In genomic region chrX:169879481-169880362, GRCm38 (mm10) we compare ENCODE assay signal across 8 mouse cellular contexts.
DNase-seq lines count a peak whose midpoint lies in the region; ATAC-seq and TF ChIP-seq lines count a peak whose summit lies in the region.

No protein-coding gene starts in this region.

- no peak for TF ChIP-seq CTCF in kidney, adult 2 months (conservative IDR thresholded peaks at IDR 0.05; ENCODE audit: insufficient read depth, insufficient read length, low read depth, low read length)

- H3K36me3 ChIP-seq in embryonic facial prominence, embryonic 12.5 days: no peaks in the 10 kb centered on the region
- no peaks in the 10 kb centered on the region for H3K36me3 ChIP-seq in kidney, adult 2 months (ENCODE audit: control insufficient read depth, insufficient read depth, low read length)
- H3K36me3 ChIP-seq in limb, embryonic 12.5 days: no peaks in the 10 kb centered on the region
- H3K36me3 ChIP-seq in midbrain, embryonic 12.5 days: no peaks in the 10 kb centered on the region
- H3K36me3 ChIP-seq in splenic B cell, adult 2 months (ENCODE audit: control insufficient read depth, insufficient read depth, low read length, poor library complexity, severe bottlenecking): no peaks in the 10 kb centered on the region

- DNase-seq in spleen, postnatal 36 days (ENCODE audit: low spot score in 2 of 2): peak; percentile 8 to 18
- no peak for DNase-seq in spleen, postnatal 4 days (ENCODE audit: low spot score in 2 of 2)
- peak; percentile 87 for DNase-seq in heart, adult 8-10 months (ENCODE audit: low spot score)
- peak; percentile 95 for DNase-seq in kidney, adult 2 months
- peak; percentile 4 for DNase-seq in splenic B cell, adult 2 months (ENCODE audit: low read depth, low spot score)

- H3K27me3 ChIP-seq in embryonic facial prominence, embryonic 12.5 days: peaks cover 15% of the 10 kb centered on the region
- H3K27me3 ChIP-seq in kidney, adult 2 months (replicated peaks; ENCODE audit: control insufficient read depth, insufficient read depth, low read length): no peaks in the 10 kb centered on the region
- H3K27me3 ChIP-seq in limb, embryonic 12.5 days: peaks cover 34% of the 10 kb centered on the region
- peaks cover 4% of the 10 kb centered on the region; the same call in 1 of the 2 replicates for H3K27me3 ChIP-seq in midbrain, embryonic 12.5 days
- no peaks in the 10 kb centered on the region for H3K27me3 ChIP-seq in splenic B cell, adult 2 months (ENCODE audit: control insufficient read depth, insufficient read depth, low read length, poor library complexity, severe bottlenecking)

- ATAC-seq in embryonic facial prominence, embryonic 12.5 days (ENCODE audit: insufficient number of reproducible peaks, insufficient read depth, low FRiP score, low TSS enrichment): peak; percentile 93
- peak; percentile 86 for ATAC-seq in limb, embryonic 12.5 days (ENCODE audit: insufficient number of reproducible peaks, insufficient read depth, low FRiP score, low TSS enrichment, low read depth)
- ATAC-seq in midbrain, embryonic 12.5 days (ENCODE audit: low FRiP score, low read depth): peak; percentile 93

- no peaks in the 10 kb centered on the region for H3K9me3 ChIP-seq in embryonic facial prominence, embryonic 12.5 days
- no peaks in the 10 kb centered on the region for H3K9me3 ChIP-seq in limb, embryonic 12.5 days
- H3K9me3 ChIP-seq in midbrain, embryonic 12.5 days: no peaks in the 10 kb centered on the region

- TF ChIP-seq POLR2A in kidney, adult 2 months (IDR thresholded peaks at IDR 0.05; ENCODE audit: low read depth, low read length): no peak

- WGBS in embryonic facial prominence, embryonic 12.5 days: 8% methylated on average over 36 of the region's 36 CpGs
- WGBS in kidney, adult 2 months: under 1% methylated on average over 36 of the region's 36 CpGs
- whole genome bisulfite sequencing in limb, embryonic 12.5 days: 10% methylated on average over 36 of the region's 36 CpGs
- WGBS in midbrain, embryonic 12.5 days: 7% methylated on average over 36 of the region's 36 CpGs

- H3K9ac ChIP-seq in embryonic facial prominence, embryonic 12.5 days: peak overlapping the region; percentile 45
- H3K9ac ChIP-seq in limb, embryonic 12.5 days (replicated peaks): peak overlapping the region; percentile 54
- H3K9ac ChIP-seq in midbrain, embryonic 12.5 days (replicated peaks): peak overlapping the region; percentile 67

- H3K4me2 ChIP-seq in embryonic facial prominence, embryonic 12.5 days (replicated peaks): peak overlapping the region; percentile 55
- peak overlapping the region; percentile 61 for H3K4me2 ChIP-seq in limb, embryonic 12.5 days
- peak overlapping the region; percentile 57 for H3K4me2 ChIP-seq in midbrain, embryonic 12.5 days (replicated peaks)

- H3K27ac ChIP-seq in embryonic facial prominence, embryonic 12.5 days: peak overlapping the region; percentile 84
- H3K27ac ChIP-seq in kidney, adult 2 months (ENCODE audit: insufficient read depth, low read depth, low read length): peak overlapping the region; percentile 63
- H3K27ac ChIP-seq in limb, embryonic 12.5 days: peak overlapping the region; percentile 84
- peak overlapping the region; percentile 90 for H3K27ac ChIP-seq in midbrain, embryonic 12.5 days (replicated peaks)

- peak overlapping the region; percentile 52 for H3K4me3 ChIP-seq in embryonic facial prominence, embryonic 12.5 days
- H3K4me3 ChIP-seq in kidney, adult 2 months (ENCODE audit: insufficient read depth, low read depth, low read length): peak overlapping the region; percentile 78
- H3K4me3 ChIP-seq in limb, embryonic 12.5 days (replicated peaks): peak overlapping the region; percentile 49
- peak overlapping the region; percentile 59 for H3K4me3 ChIP-seq in midbrain, embryonic 12.5 days

- H3K4me1 ChIP-seq in embryonic facial prominence, embryonic 12.5 days: no peaks in the 10 kb centered on the region
- H3K4me1 ChIP-seq in kidney, adult 2 months (ENCODE audit: control insufficient read depth, insufficient read depth, low read length): 0 out of 2 replicates have a peak, but pooled peaks cover 4% of the 10 kb centered on the region
- H3K4me1 ChIP-seq in limb, embryonic 12.5 days (replicated peaks): no peaks in the 10 kb centered on the region
- peaks cover 4% of the 10 kb centered on the region; the same call in 1 of the 2 replicates for H3K4me1 ChIP-seq in midbrain, embryonic 12.5 days

Comparison
In these comparisons a context has a peak if more than half of its experiments do, and no peak if none do; other contexts are left out.
1. DNase-seq: peak in spleen, postnatal 36 days (2 of 2), heart, adult 8-10 months (single experiment), kidney, adult 2 months (single experiment) and splenic B cell, adult 2 months (single experiment); none in spleen, postnatal 4 days (0 of 2).
2. Peak in every context shown above with its lines, with median percentiles within 50 percentile points of each other: ATAC-seq, H3K27ac ChIP-seq, H3K4me2 ChIP-seq, H3K4me3 ChIP-seq and H3K9ac ChIP-seq.